Mouse (Mus musculus) olfactory bulb, adult 2 months (tissue): Measurements from ENCODE around the gene Kcnip4. TPM values are rescaled to one million over a fixed set of nuclear protein-coding genes. Genes with fewer than 3 reads are reported as not detected.

Experiments used
- H3K27ac ChIP-seq: fragments of 200-500 bp; 2 replicates; pipeline ENCODE4 v1.5.1; 2012; ENCODE audit warnings: low read depth, low read length; ENCODE audit not compliant: insufficient read depth
- H3K4me1 ChIP-seq: fragments of 200-500 bp; 2 replicates; pipeline ENCODE4 v1.6.1; 2012; ENCODE audit warnings: low read length; ENCODE audit not compliant: control insufficient read depth, insufficient read depth
- H3K4me3 ChIP-seq: fragments of 200-500 bp; 2 replicates; pipeline ENCODE4 v1.5.1; 2012; ENCODE audit warnings: mild to moderate bottlenecking, low read depth, low read length, moderate library complexity; ENCODE audit not compliant: insufficient read depth
- CTCF ChIP-seq: fragments of 200-500 bp; IDR thresholded peaks from 2 replicates; pipeline ENCODE4 v1.5.1; 2012; ENCODE audit warnings: low read depth, mild to moderate bottlenecking, low read length, moderate library complexity; ENCODE audit not compliant: insufficient read depth
- POLR2A ChIP-seq: fragments of 200-500 bp; IDR thresholded peaks from 2 replicates; pipeline ENCODE4 v1.6.1; 2012; ENCODE audit warnings: mild to moderate bottlenecking, low read depth, low read length, moderate library complexity; ENCODE audit not compliant: insufficient read depth
- WGBS: fragments of 180-500 bp; shearing (Covaris S2); methylation state at CpG from one replicate; pipeline ENCODE4 v1.1.7; 2018; 5-methylcytosine and 5-hydroxymethylcytosine counted together
- polyA plus RNA-seq: library from polyadenylated mRNA; stranded (reverse); fragments of >200 nt; gene quantifications from 2 replicates; pipeline ENCODE4 v1.2.4, GENCODE M21; 2012; ENCODE audit warnings: low replicate concordance; ENCODE audit not compliant: missing spikeins, insufficient read depth, insufficient read length

Kcnip4 gene
- polyA plus RNA-seq, 1 experiment, result not detected

GRCm38 (mm10) chr5:48489549-48490288, 1035.0 kb downstream of the Kcnip4 start:
- Histone ChIP-seq H3K4me1 (no peaks in the 10 kb centered on the region), H3K4me3 (no peak overlapping the region), H3K27ac (no peak overlapping the region)
- TF ChIP-seq POLR2A (no peak), CTCF (no peak)
- 57% methylated on average over 5 of the region's 5 CpGs for WGBS

- Histone ChIP-seq H3K4me3 (no peak overlapping the region), H3K27ac (no peak overlapping the region), H3K4me1 (no peaks in the 10 kb centered on the region)
- WGBS, result 90% methylated on average over 2 of the region's 2 CpGs
- no peak for TF ChIP-seq CTCF
- TF ChIP-seq POLR2A, result no peak
Observed at GRCm38 (mm10) chr5:48483112-48483511, 1041.6 kb downstream of the Kcnip4 start.

GRCm38 (mm10) chr5:48460221-48460620, 1064.5 kb downstream of the Kcnip4 start:
- TF ChIP-seq CTCF, result no peak
- no peak for TF ChIP-seq POLR2A
- no peaks in the 10 kb centered on the region for H3K4me1 ChIP-seq
- no peak overlapping the region for H3K4me3 ChIP-seq
- 67% methylated on average over 2 of the region's 2 CpGs for WGBS
- no peak overlapping the region for H3K27ac ChIP-seq

GRCm38 (mm10) chr5:48448888-48449287, 1075.8 kb downstream of the Kcnip4 start:
- no peaks in the 10 kb centered on the region for H3K4me1 ChIP-seq
- TF ChIP-seq POLR2A (no peak), CTCF (no peak)
- WGBS, result 80% methylated on average over 1 of the region's 1 CpGs

GRCm38 (mm10) chr5:48430459-48430858, 1094.2 kb downstream of the Kcnip4 start:
- TF ChIP-seq CTCF (no peak), POLR2A (no peak)
- Histone ChIP-seq H3K4me3 (no peak overlapping the region), H3K4me1 (no peaks in the 10 kb centered on the region), H3K27ac (no peak overlapping the region)

More at GRCm38 (mm10) chr5:48448888-48449287, 1075.8 kb downstream of the Kcnip4 start:
- Histone ChIP-seq H3K27ac (no peak overlapping the region), H3K4me3 (no peak overlapping the region)

GRCm38 (mm10) chr5:48421957-48422356, 1102.8 kb downstream of the Kcnip4 start:
- 84% methylated on average over 1 of the region's 1 CpGs for WGBS

GRCm38 (mm10) chr5:48419741-48420140, 1105.0 kb downstream of the Kcnip4 start:
- Histone ChIP-seq H3K4me1 (no peaks in the 10 kb centered on the region), H3K27ac (no peak overlapping the region), H3K4me3 (no peak overlapping the region)
- TF ChIP-seq CTCF (no peak), POLR2A (no peak)
- 97% methylated on average over 2 of the region's 2 CpGs for WGBS

More at GRCm38 (mm10) chr5:48421957-48422356, 1102.8 kb downstream of the Kcnip4 start:
- no peaks in the 10 kb centered on the region for H3K4me1 ChIP-seq
- no peak overlapping the region for H3K27ac ChIP-seq
- TF ChIP-seq CTCF (no peak), POLR2A (no peak)
- no peak overlapping the region for H3K4me3 ChIP-seq

- no peak for TF ChIP-seq POLR2A
- TF ChIP-seq CTCF, result no peak
Observed at GRCm38 (mm10) chr5:48412261-48412660, 1112.4 kb downstream of the Kcnip4 start.

GRCm38 (mm10) chr5:48411462-48411861, 1113.2 kb downstream of the Kcnip4 start:
- no peak overlapping the region for H3K27ac ChIP-seq
- no peak for TF ChIP-seq CTCF
- TF ChIP-seq POLR2A, result no peak
- no peak overlapping the region for H3K4me3 ChIP-seq
- no peaks in the 10 kb centered on the region for H3K4me1 ChIP-seq
- WGBS, result 80% methylated on average over 4 of the region's 4 CpGs

More at GRCm38 (mm10) chr5:48412261-48412660, 1112.4 kb downstream of the Kcnip4 start:
- no peaks in the 10 kb centered on the region for H3K4me1 ChIP-seq
- no peak overlapping the region for H3K27ac ChIP-seq
- H3K4me3 ChIP-seq, result no peak overlapping the region
- 95% methylated on average over 4 of the region's 4 CpGs for WGBS
